Mouse (Mus musculus) lung, adult 2 months (tissue): ENCODE results near the gene Ccdc9.

ENCODE experiments used
- CTCF ChIP-seq: fragments of 200-500 bp; IDR thresholded peaks from 2 replicates; pipeline ENCODE4 v1.5.1; 2011; ENCODE audit warnings: mild to moderate bottlenecking, low read length, control low read depth; ENCODE audit not compliant: insufficient read depth
- POLR2A ChIP-seq: fragments of 200-500 bp; IDR thresholded peaks from 2 replicates; pipeline ENCODE4 v1.6.1; 2011; ENCODE audit warnings: low read depth, mild to moderate bottlenecking, control low read depth, low read length, borderline replicate concordance; ENCODE audit errors: extremely low read depth

DNA sequence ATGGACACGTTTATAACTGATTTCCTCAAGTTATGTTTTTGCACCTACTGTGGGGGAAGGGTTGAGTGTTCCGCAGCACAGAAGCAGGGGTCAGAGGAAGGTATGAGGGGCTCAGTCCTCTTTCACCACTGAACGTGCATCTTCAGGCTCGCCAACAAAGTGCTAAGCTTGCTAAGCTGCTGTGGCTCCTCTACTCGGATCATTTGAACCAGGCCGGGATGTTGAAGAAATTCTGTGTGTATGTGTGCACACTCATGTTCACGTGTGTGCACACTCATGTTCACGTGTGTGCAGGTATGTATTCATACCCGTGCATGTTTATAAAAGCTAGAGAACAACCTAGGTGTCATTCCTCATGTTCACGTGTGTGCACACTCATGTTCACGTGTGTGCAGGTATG lies 20.7 kb downstream of the Ccdc9 start:
- no peak for TF ChIP-seq CTCF
- no peak for TF ChIP-seq POLR2A
